Mouse (Mus musculus) central nervous system, embryonic 11.5 days (tissue): Measurements from ENCODE around the gene Blvrb. TPM values are rescaled to one million over a fixed set of nuclear protein-coding genes. Genes with fewer than 3 reads are reported as not detected.

Experiments
- polyA plus RNA-seq: library from polyadenylated mRNA; depleted of rRNA; stranded (reverse); fragments of >200 nt; gene quantifications from 2 replicates; pipeline ENCODE4 v1.2.3, GENCODE M21; 2012; rRNA removed

The Blvrb gene
- polyA plus RNA-seq = 65.2 and 71.6 TPM in 2 replicates

GRCm38 (mm10) chr7:27447419-27448286, at the start of gene Blvrb, which contains the start of gene Sptbn4:
Gene Blvrb, plus strand, starts transcription at chr7:27447978.
Gene Sptbn4, minus strand, starts transcription at chr7:27447686.

DNA sequence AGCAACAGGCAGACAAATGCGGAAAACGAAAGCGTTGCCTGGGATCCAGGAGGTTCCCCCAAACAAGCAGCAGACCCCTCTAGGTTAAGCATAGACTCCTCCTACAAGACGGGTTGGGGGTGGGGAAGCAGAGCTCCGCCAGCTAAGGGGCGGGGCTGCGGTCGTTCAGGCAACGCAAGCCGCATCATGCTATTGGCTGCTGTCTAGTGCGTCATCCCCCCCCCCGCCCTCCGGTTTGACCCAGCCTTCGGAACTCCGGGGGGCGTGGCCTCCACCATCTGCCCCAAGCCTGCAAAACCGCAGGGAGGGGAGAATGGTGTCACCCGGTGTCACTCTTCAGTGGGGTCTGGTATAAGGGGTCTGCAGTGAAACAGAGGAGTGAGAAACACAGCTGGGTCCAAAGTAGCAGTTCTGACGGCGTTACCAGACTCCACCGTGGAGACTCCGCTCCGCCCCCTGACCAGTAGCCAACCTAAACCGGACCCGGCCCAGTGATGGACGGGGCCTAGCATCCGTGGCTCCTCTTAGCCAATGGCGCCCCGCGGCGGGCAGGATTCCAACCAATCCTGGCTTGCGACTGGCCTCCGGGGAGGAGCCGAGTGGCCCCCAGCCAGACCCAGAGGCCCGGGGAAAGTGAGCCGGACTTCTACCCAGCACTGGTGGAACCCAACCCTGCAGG, 25.5 kb downstream of the Blvrb start, which contains the start of gene Sertad3:
Sertad3 (plus strand) TSS at position 613 of the 679 bp plus-strand sequence.

GRCm38 (mm10) chr7:27486770-27487697, 39.3 kb downstream of the Blvrb start, which contains the start of gene Sertad1:
Gene Sertad1, plus strand, starts transcription at chr7:27486910.

DNA sequence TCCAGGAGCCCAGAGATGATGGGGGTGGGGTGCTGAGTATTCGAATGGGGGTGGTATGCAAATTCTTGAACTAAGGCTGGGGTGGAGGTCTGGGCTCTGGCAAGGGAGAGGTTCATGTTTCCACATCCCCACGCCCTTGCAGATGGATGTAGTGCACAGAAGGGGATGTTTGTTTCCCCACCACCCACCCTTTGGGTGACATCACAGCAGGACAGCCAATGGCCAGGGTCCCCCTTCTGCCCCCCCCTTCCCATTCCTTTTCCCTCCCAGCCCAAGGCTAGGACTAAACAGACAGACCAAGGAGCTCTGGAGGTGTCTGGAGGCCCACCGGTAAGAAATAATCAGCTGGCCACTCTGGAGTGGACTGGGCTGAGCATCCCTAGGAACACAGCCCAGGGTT, 51.3 kb downstream of the Blvrb start, which contains the start of gene Prx:
Prx (plus strand) TSS at position 289 of the 400 bp plus-strand sequence.

Other genes with a start within 250 kb of the Blvrb start
- 9.9 and 10.1 TPM in 2 replicates for gene Itpkc, start 219.3 kb upstream of the Blvrb start, polyA plus RNA-seq
- gene Coq8b, start 215.0 kb upstream of the Blvrb start, polyA plus RNA-seq = 28.7 and 30.6 TPM in 2 replicates
- gene Numbl, start 189.5 kb upstream of the Blvrb start, polyA plus RNA-seq = 56.4 and 108 TPM in 2 replicates
- 17.5 and 18.3 TPM in 2 replicates for gene Ltbp4, start 110.3 kb upstream of the Blvrb start, polyA plus RNA-seq
- gene Shkbp1, start 92.0 kb upstream of the Blvrb start, polyA plus RNA-seq = 82.6 and 85.8 TPM in 2 replicates
- gene Gm20479, start 90.6 kb upstream of the Blvrb start, polyA plus RNA-seq = 0.41 and 0.44 TPM in 2 replicates
- 1.5 and 1.6 TPM in 2 replicates for gene Sptbn4, start 292 bp upstream of the Blvrb start, polyA plus RNA-seq
- 8.5 and 17.8 TPM in 2 replicates for gene Sertad3, start 25.8 kb downstream of the Blvrb start, polyA plus RNA-seq
- gene Sertad1, start 38.9 kb downstream of the Blvrb start, polyA plus RNA-seq = 11.8 and 12.2 TPM in 2 replicates
- gene Prx, start 51.3 kb downstream of the Blvrb start, polyA plus RNA-seq = 4.6 and 5.3 TPM in 2 replicates
- gene Hipk4, start 75.3 kb downstream of the Blvrb start, polyA plus RNA-seq = 2.3 and 3.4 TPM in 2 replicates
- gene Pld3, start 105.2 kb downstream of the Blvrb start, polyA plus RNA-seq = 61.2 and 68.5 TPM in 2 replicates
- gene 2310022A10Rik, start 105.3 kb downstream of the Blvrb start, polyA plus RNA-seq = 24.6 and 32.0 TPM in 2 replicates
- 48.6 and 64.2 TPM in 2 replicates for gene Akt2, start 143.6 kb downstream of the Blvrb start, polyA plus RNA-seq
- 5.3 and 5.7 TPM in 2 replicates for gene Ttc9b, start 205.9 kb downstream of the Blvrb start, polyA plus RNA-seq
- gene Map3k10, start 226.6 kb downstream of the Blvrb start, polyA plus RNA-seq = 32.1 and 44.5 TPM in 2 replicates
- gene Zfp607b, start 241.4 kb downstream of the Blvrb start, polyA plus RNA-seq = 4.6 and 5.2 TPM in 2 replicates